Mouse (Mus musculus) thymus, adult 2 months (tissue): ENCODE measurements around the gene Irgm2. TPM values are rescaled to one million over a fixed set of nuclear protein-coding genes. Genes with fewer than 3 reads are reported as not detected.
A peak's percentile ranks its signal among the peaks of the same experiment; 100 is the strongest.
"Not testable (repeated sequence)": the region's sequence is repeated elsewhere in the genome, so short reads cannot be mapped to it uniquely, and the experiment has no call there.

ENCODE experiments used
- DNase-seq: peaks from one replicate; pipeline ENCODE4 v3.0.0; 2021
- H3K27ac ChIP-seq: fragments of 200-500 bp; 2 replicates; pipeline ENCODE4 v1.5.1; 2012; ENCODE audit warnings: low read length, control low read depth; ENCODE audit not compliant: control insufficient read depth, insufficient read depth
- H3K27me3 ChIP-seq: fragments of 200-500 bp; 2 replicates; pipeline ENCODE4 v1.6.1; 2012; ENCODE audit warnings: mild to moderate bottlenecking, low read length, moderate library complexity, mixed read lengths; ENCODE audit not compliant: control insufficient read depth, insufficient read depth
- H3K36me3 ChIP-seq: fragments of 200-500 bp; 2 replicates; pipeline ENCODE4 v1.6.1; 2012; ENCODE audit warnings: mild to moderate bottlenecking, low read length, moderate library complexity; ENCODE audit not compliant: control insufficient read depth, insufficient read depth
- H3K4me1 ChIP-seq: fragments of 200-500 bp; replicated peaks from 2 replicates; pipeline ENCODE4 v1.6.1; 2012; ENCODE audit warnings: low read length; ENCODE audit not compliant: control insufficient read depth, insufficient read depth
- H3K4me3 ChIP-seq: fragments of 200-500 bp; 2 replicates; pipeline ENCODE4 v1.5.1; 2012; ENCODE audit warnings: mild to moderate bottlenecking, low read length, control low read depth, moderate library complexity; ENCODE audit not compliant: control insufficient read depth, insufficient read depth
- CTCF ChIP-seq: fragments of 200-500 bp; IDR thresholded peaks from 2 replicates; pipeline ENCODE4 v1.5.1; 2012; ENCODE audit warnings: mild to moderate bottlenecking, control low read depth, low read length, moderate library complexity, borderline replicate concordance; ENCODE audit not compliant: control insufficient read depth, poor library complexity, insufficient read depth; ENCODE audit errors: extremely low read depth
- POLR2A ChIP-seq: fragments of 200-500 bp; IDR thresholded peaks from 2 replicates; pipeline ENCODE4 v1.6.1; 2012; ENCODE audit warnings: mild to moderate bottlenecking, low read length, control low read depth, moderate library complexity; ENCODE audit not compliant: control insufficient read depth, poor library complexity, insufficient read depth; ENCODE audit errors: extremely low read depth
- WGBS: fragments of 180-500 bp; shearing (Covaris S2); methylation state at CpG from one replicate; pipeline ENCODE4 v1.1.7; 2018; 5-methylcytosine and 5-hydroxymethylcytosine counted together
- polyA plus RNA-seq: library from polyadenylated mRNA; depleted of rRNA; stranded (reverse); fragments of >200 nt; gene quantifications from 2 replicates; pipeline ENCODE4 v1.2.3, GENCODE M21; 2012

The Irgm2 gene
- polyA plus RNA-seq, 1 experiment, result 20.1 TPM

DNA sequence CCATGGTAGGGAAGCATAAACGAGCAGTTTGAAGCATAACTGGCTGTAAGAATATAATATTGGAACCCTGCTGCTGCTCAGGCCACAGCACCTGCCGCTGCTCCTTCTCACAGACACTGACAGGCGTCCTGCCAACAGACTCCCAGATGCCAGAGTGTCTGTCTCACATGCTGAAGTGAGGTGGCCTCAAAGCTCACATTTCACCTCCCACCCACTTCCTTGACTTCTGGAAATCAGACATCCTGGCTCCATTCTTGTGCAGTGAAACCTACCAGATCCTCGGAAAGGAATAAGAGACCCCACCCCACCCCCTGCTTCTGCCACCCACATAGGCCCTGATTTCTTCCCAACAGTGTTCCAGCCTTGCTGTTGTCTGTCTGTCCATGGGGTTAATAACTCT, 24.3 kb downstream of the Irgm2 start:
- no peak for TF ChIP-seq POLR2A
- TF ChIP-seq CTCF, result no peak
- Histone ChIP-seq H3K36me3 (no peaks in the 10 kb centered on the region), H3K27me3 (no peaks in the 10 kb centered on the region), H3K4me3 (no peak overlapping the region), H3K27ac (peak overlapping the region; percentile 78), H3K4me1 (peaks cover 24% of the 10 kb centered on the region)
- peak; percentile 47 for DNase-seq
- WGBS, result 3% methylated on average over 4 of the region's 4 CpGs

DNA sequence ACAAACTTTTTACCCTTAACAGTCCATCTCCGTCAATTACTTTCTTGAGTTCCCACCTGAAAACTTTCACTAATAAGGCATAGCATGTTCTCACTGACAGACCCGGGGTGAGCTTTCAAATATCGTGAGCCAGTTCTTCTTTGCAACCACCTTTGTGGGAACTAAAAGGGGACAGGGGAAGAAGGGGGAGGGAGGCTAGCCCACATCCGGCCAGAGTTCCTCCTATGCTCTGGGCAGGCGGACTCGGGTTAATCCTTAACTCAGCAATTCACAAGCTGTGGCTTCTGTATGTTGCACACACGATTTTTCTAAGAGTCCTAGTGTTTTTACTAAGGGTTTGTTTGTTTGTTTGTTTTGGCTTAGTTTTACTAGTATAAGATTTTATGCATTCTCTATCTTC, 24.9 kb downstream of the Irgm2 start:
- H3K4me1 ChIP-seq, result peaks cover 24% of the 10 kb centered on the region
- TF ChIP-seq CTCF (no peak), POLR2A (no peak)
- DNase-seq, result peak; percentile 75
- H3K27me3 ChIP-seq, result no peaks in the 10 kb centered on the region
- H3K4me3 ChIP-seq, result no peak overlapping the region
- no peaks in the 10 kb centered on the region for H3K36me3 ChIP-seq
- H3K27ac ChIP-seq, result peak overlapping the region; percentile 78
- 5% methylated on average over 7 of the region's 7 CpGs for WGBS

DNA sequence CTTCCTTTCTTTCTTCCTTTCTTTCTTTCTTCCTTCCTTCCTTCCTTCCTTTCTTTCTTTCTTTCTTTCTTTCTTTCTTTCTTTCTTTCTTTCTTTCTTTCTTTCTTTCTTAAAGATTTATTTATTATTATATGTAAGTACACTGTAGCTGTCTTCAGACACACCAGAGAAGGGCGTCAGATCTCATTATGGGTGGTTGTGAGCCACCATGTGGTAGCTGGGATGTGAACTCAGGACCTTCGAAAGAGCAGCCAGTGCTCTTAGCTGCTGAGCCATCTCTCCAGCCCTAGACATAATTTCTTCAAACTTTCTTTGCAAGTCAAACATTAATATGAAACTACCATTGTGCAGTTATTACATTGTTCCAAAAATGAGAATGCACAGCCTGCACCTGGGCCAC, 25.5 kb downstream of the Irgm2 start:
- DNase-seq, H3K36me3 ChIP-seq, H3K27me3 ChIP-seq, H3K4me3 ChIP-seq: not testable (repeated sequence)
- Histone ChIP-seq H3K27ac (peak overlapping the region; percentile 67), H3K4me1 (peaks cover 24% of the 10 kb centered on the region)
- 45% methylated on average over 2 of the region's 2 CpGs for WGBS

- Histone ChIP-seq H3K27ac (peak overlapping the region; percentile 67), H3K27me3 (no peaks in the 10 kb centered on the region), H3K36me3 (no peaks in the 10 kb centered on the region), H3K4me3 (no peak overlapping the region), H3K4me1 (peaks cover 27% of the 10 kb centered on the region)
- peak; percentile 74 for DNase-seq
- TF ChIP-seq POLR2A, result no peak
- TF ChIP-seq CTCF, result peak; percentile 78; the same call in 1 of the 2 replicates
- 31% methylated on average over 5 of the region's 5 CpGs for WGBS
Observed at GRCm38 (mm10) chr11:58225655-58226054, 26.2 kb downstream of the Irgm2 start.

DNA sequence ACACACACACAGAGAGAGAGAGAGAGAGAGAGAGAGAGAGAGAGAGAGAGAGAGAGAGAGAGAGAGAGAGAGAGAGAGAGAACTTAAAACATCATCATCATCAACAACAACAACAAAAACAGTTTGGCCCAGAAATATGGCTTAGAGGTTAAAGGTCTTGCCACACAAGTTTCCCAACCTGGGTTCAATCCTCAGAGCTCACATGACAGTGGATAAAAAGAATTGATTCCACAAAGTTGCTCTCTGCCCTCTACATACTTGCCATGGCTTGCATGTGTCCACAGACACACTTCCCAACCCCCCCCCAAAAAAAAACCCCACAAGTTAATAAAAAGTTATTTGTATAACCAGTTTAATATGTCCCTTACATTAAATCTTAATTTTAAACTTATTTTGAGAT, 27.0 kb downstream of the Irgm2 start:
- TF ChIP-seq CTCF (no peak), POLR2A (no peak)
- no peaks in the 10 kb centered on the region for H3K36me3 ChIP-seq
- DNase-seq, result no peak
- no peak overlapping the region for H3K4me3 ChIP-seq
- no peaks in the 10 kb centered on the region for H3K27me3 ChIP-seq
- H3K27ac ChIP-seq, result no peak overlapping the region
- peaks cover 32% of the 10 kb centered on the region for H3K4me1 ChIP-seq

- 89% methylated on average over 2 of the region's 2 CpGs for WGBS
- H3K4me3 ChIP-seq, H3K27me3 ChIP-seq, H3K27ac ChIP-seq, DNase-seq, H3K36me3 ChIP-seq: not testable (repeated sequence)
- peaks cover 29% of the 10 kb centered on the region for H3K4me1 ChIP-seq
Observed at GRCm38 (mm10) chr11:58228021-58228420, 28.6 kb downstream of the Irgm2 start.

DNA sequence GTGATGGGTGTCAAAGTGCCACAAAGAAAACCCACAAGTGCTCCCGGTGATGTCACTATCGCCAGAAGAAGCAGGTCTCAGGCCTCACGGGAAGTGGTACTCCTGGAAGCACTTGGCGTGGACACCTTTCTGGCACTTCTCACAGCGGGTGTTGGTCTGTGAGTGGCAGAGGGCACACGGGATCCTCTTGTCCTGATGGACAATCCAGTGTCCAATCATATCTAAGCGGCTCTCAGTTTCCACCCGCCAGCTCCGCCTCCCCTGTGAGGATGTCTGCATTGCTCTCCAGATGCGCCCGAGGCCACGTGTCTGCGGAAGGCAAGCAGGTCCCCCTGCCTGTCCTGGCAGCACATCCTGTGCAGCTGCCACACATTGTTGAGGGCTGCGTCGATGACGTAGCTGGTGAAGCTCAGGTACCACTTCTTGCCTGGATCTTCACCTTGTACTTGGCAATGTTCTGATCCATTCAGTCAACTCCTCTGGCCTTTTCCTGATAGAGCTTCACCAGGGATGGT, 31.0 kb downstream of the Irgm2 start:
- 48% methylated on average over 16 of the region's 16 CpGs for WGBS
- H3K27ac ChIP-seq, result peak overlapping the region; percentile 60; the same call in 1 of the 2 replicates
- no peak for TF ChIP-seq POLR2A
- 0 out of 2 replicates have a peak, but pooled peaks have one; percentile 12 for TF ChIP-seq CTCF
- H3K27me3 ChIP-seq, result no peaks in the 10 kb centered on the region
- H3K4me1 ChIP-seq, result peaks cover 10% of the 10 kb centered on the region
- peak; percentile 61 for DNase-seq
- H3K36me3 ChIP-seq, result no peaks in the 10 kb centered on the region
- no peak overlapping the region for H3K4me3 ChIP-seq
